ENCODE assay signal across 7 mouse cellular contexts in genomic region chr11:6187878-6188277, GRCm38 (mm10). TPM values are rescaled to one million over a fixed set of nuclear protein-coding genes. Genes with fewer than 3 reads are reported as not detected.
DNase-seq lines count a peak whose midpoint lies in the region; ATAC-seq and TF ChIP-seq lines count a peak whose summit lies in the region.

No protein-coding gene starts in this region.

- H3K4me2 ChIP-seq in midbrain, embryonic 12.5 days (replicated peaks) = no peak overlapping the region

- peak; percentile 94; the same call in 1 of the 2 replicates for TF ChIP-seq CTCF in small intestine, adult 2 months (IDR thresholded peaks at IDR 0.05; ENCODE audit: extremely low read depth, insufficient read length, insufficient replicate concordance, low read depth, low read length)

- no peak overlapping the region for H3K4me3 ChIP-seq in midbrain, embryonic 12.5 days
- no peak overlapping the region for H3K4me3 ChIP-seq in small intestine, adult 2 months (ENCODE audit: low read depth, low read length)

- no peaks in the 10 kb centered on the region for H3K9me3 ChIP-seq in midbrain, embryonic 12.5 days

- 14% methylated on average over 2 of the region's 2 CpGs for WGBS in midbrain, embryonic 12.5 days
- 3% methylated on average over 2 of the region's 2 CpGs for WGBS in small intestine, adult 2 months

- peak; percentile 93 for ATAC-seq in common myeloid progenitor, adult 5-6 weeks (replicated peaks; ENCODE audit: low read depth, poor library complexity, severe bottlenecking)
- peak; percentile 64 for ATAC-seq in inflammation-experienced regulatory T-cells, adult 6 months
- ATAC-seq in midbrain, embryonic 12.5 days (ENCODE audit: low FRiP score, low read depth) = peak; percentile 41; the same call in 1 of the 2 replicates

- DNase-seq in adrenal gland, adult (ENCODE audit: inconsistent age in 2 of 2, low spot score in 1 of 2) = peak; percentile 87 to 96
- peak; percentile 90 for DNase-seq in gastrocnemius, postnatal 10 days
- DNase-seq in left cerebral cortex, adult 8-10 months (ENCODE audit: low spot score in 2 of 2) = peak; percentile 87 to 89

- no peak overlapping the region for H3K27ac ChIP-seq in midbrain, embryonic 12.5 days (replicated peaks)
- H3K27ac ChIP-seq in small intestine, adult 2 months (ENCODE audit: insufficient read depth, low read depth, low read length) = no peak overlapping the region

- TF ChIP-seq POLR2A in small intestine, adult 2 months (IDR thresholded peaks at IDR 0.05; ENCODE audit: low read depth, low read length) = no peak

- H3K36me3 ChIP-seq in midbrain, embryonic 12.5 days = peaks cover 15% of the 10 kb centered on the region
- peaks cover 27% of the 10 kb centered on the region for H3K36me3 ChIP-seq in small intestine, adult 2 months (ENCODE audit: control insufficient read depth, insufficient read depth, low read length)

- H3K4me1 ChIP-seq in midbrain, embryonic 12.5 days = peaks cover 14% of the 10 kb centered on the region; the same call in 1 of the 2 replicates
- H3K4me1 ChIP-seq in small intestine, adult 2 months (ENCODE audit: control insufficient read depth, insufficient read depth, insufficient read length, low read length) = peaks cover 3% of the 10 kb centered on the region

- H3K27me3 ChIP-seq in midbrain, embryonic 12.5 days = no peaks in the 10 kb centered on the region
- no peaks in the 10 kb centered on the region for H3K27me3 ChIP-seq in small intestine, adult 2 months (ENCODE audit: control insufficient read depth, insufficient read depth, low read length)

- no peak overlapping the region for H3K9ac ChIP-seq in midbrain, embryonic 12.5 days (replicated peaks)

RNA-seq across cellular contexts. Expression of gene A730071L15Rik, which starts 12.0 kb away (rescaled TPM):
- total RNA-seq in common myeloid progenitor, adult 5-6 weeks (2017) = 0.78 and 1.8 TPM in 2 replicates
- not detected for total RNA-seq in gastrocnemius, postnatal 10 days (2021)
- not detected for polyA plus RNA-seq in inflammation-experienced regulatory T-cells, adult 6 months (2017; shearing (Covaris generic))
- under 1 TPM; 0.30 to 0.53 (median 0.39) TPM for total RNA-seq in left cerebral cortex, adult 8-10 months (2022)
- polyA plus RNA-seq in midbrain, embryonic 12.5 days (2016; fragmentation: Nextera tagmentation; extraction: Ambion mirVana) = 0.38 and 0.41 TPM in 2 replicates
- not detected in 2 replicates for polyA plus RNA-seq in small intestine, adult 2 months (2012; rRNA removed)

RNA-seq across cellular contexts. Expression of gene Nudcd3, which starts 12.3 kb away (rescaled TPM):
- 33.6 and 39.7 TPM in 2 replicates for total RNA-seq in common myeloid progenitor, adult 5-6 weeks (2017)
- 10 to 100 TPM; 57.6 to 59.3 TPM for total RNA-seq in gastrocnemius, postnatal 10 days (2021)
- polyA plus RNA-seq in inflammation-experienced regulatory T-cells, adult 6 months (2017; shearing (Covaris generic)) = 10 to 100 TPM; 26.7 to 38.8 (median 38.5) TPM
- total RNA-seq in left cerebral cortex, adult 8-10 months (2022) = 100 to 1,000 TPM; 138 to 154 (median 147) TPM
- 55.0 and 55.9 TPM in 2 replicates for polyA plus RNA-seq in midbrain, embryonic 12.5 days (2016; fragmentation: Nextera tagmentation; extraction: Ambion mirVana)
- 13.1 and 26.2 TPM in 2 replicates for polyA plus RNA-seq in small intestine, adult 2 months (2012; rRNA removed)

RNA-seq across cellular contexts. Expression of gene Npc1l1, which starts 42.1 kb away (rescaled TPM):
- not detected in 2 replicates for total RNA-seq in common myeloid progenitor, adult 5-6 weeks (2017)
- under 1 TPM; 0.05 to 0.18 TPM for total RNA-seq in gastrocnemius, postnatal 10 days (2021)
- not detected for polyA plus RNA-seq in inflammation-experienced regulatory T-cells, adult 6 months (2017; shearing (Covaris generic))
- total RNA-seq in left cerebral cortex, adult 8-10 months (2022) = under 1 TPM; 0.65 to 0.94 (median 0.79) TPM
- not detected in 2 replicates for polyA plus RNA-seq in midbrain, embryonic 12.5 days (2016; fragmentation: Nextera tagmentation; extraction: Ambion mirVana)
- 161 and 819 TPM in 2 replicates for polyA plus RNA-seq in small intestine, adult 2 months (2012; rRNA removed)

Comparison
In these comparisons a context has a peak if more than half of its experiments do, and no peak if none do; other contexts are left out.
1. ATAC-seq: peak in every context shown above with its lines; median percentile 93 in common myeloid progenitor, adult 5-6 weeks; 64 in inflammation-experienced regulatory T-cells, adult 6 months; 41 in midbrain, embryonic 12.5 days.